ENCODE assay signal across 9 mouse cellular contexts in genomic region chr11:90387501-90388440, GRCm38 (mm10). TPM values are rescaled to one million over a fixed set of nuclear protein-coding genes. Genes with fewer than 3 reads are reported as not detected.
DNase-seq lines count a peak whose midpoint lies in the region; ATAC-seq and TF ChIP-seq lines count a peak whose summit lies in the region.
"Had no signal": no experiment of that assay in that cellular context is flagged by ENCODE, and none has a peak within 500 bp of the region (broad histone marks: within the 10 kb centered on the region; RNA-seq: fewer than 3 reads in every experiment).

No protein-coding gene starts in this region.

- 68% methylated on average over 32 of the region's 32 CpGs for WGBS in kidney, adult 2 months
- 48% methylated on average over 32 of the region's 32 CpGs for WGBS in hindbrain, embryonic 15.5 days
- 47% methylated on average over 32 of the region's 32 CpGs for WGBS in neural tube, embryonic 13.5 days

- no peaks in the 10 kb centered on the region for H3K27me3 ChIP-seq in kidney, adult 2 months (replicated peaks; ENCODE audit: control insufficient read depth, insufficient read depth, low read length)
- H3K27me3 ChIP-seq in hindbrain, embryonic 15.5 days, result peaks cover 19% of the 10 kb centered on the region
- peaks cover 73% of the 10 kb centered on the region for H3K27me3 ChIP-seq in neural tube, embryonic 13.5 days

- no peak for ATAC-seq in hindbrain, embryonic 15.5 days (ENCODE audit: low FRiP score, low read depth)
- no peak for ATAC-seq in neural tube, embryonic 13.5 days (ENCODE audit: low read depth)
- ATAC-seq: Patski had no signal

- peak overlapping the region; percentile 28; the same call in 1 of the 2 replicates for H3K4me3 ChIP-seq in kidney, adult 2 months (ENCODE audit: insufficient read depth, low read depth, low read length)
- peak overlapping the region; percentile 16; the same call in 1 of the 2 replicates for H3K4me3 ChIP-seq in brown adipose tissue, adult 24 weeks (ENCODE audit: insufficient read depth, low read depth, low read length)
- peak overlapping the region; percentile 68 for H3K4me3 ChIP-seq in hindbrain, embryonic 15.5 days
- peak overlapping the region; percentile 53; the same call in 1 of the 2 replicates for H3K4me3 ChIP-seq in neural tube, embryonic 13.5 days

- H3K27ac ChIP-seq in kidney, adult 2 months (ENCODE audit: insufficient read depth, low read depth, low read length), result no peak overlapping the region
- no peak overlapping the region for H3K27ac ChIP-seq in brown adipose tissue, adult 24 weeks (replicated peaks; ENCODE audit: low read depth, low read length)
- no peak overlapping the region for H3K27ac ChIP-seq in hindbrain, embryonic 15.5 days (replicated peaks)
- no peak overlapping the region for H3K27ac ChIP-seq in neural tube, embryonic 13.5 days (replicated peaks)

- no peak overlapping the region for H3K9ac ChIP-seq in hindbrain, embryonic 15.5 days
- no peak overlapping the region for H3K9ac ChIP-seq in neural tube, embryonic 13.5 days

- no peaks in the 10 kb centered on the region for H3K9me3 ChIP-seq in hindbrain, embryonic 15.5 days
- H3K9me3 ChIP-seq in neural tube, embryonic 13.5 days, result no peaks in the 10 kb centered on the region

- DNase-seq in kidney, adult 2 months, result no peak
- no peak for DNase-seq in kidney, postnatal 14 days
- no peak for DNase-seq in adrenal gland, postnatal 14 days
- DNase-seq in cerebellum, adult 8-10 months, result no peak
- no peak for DNase-seq in urinary bladder, postnatal 36 days (ENCODE audit: low spot score in 2 of 2)

- TF ChIP-seq CTCF in kidney, adult 2 months (conservative IDR thresholded peaks at IDR 0.05; ENCODE audit: insufficient read depth, insufficient read length, low read depth, low read length), result no peak

- peak overlapping the region; percentile 100 for H3K4me2 ChIP-seq in hindbrain, embryonic 15.5 days
- H3K4me2 ChIP-seq in neural tube, embryonic 13.5 days, result peak overlapping the region; percentile 96

- H3K36me3 ChIP-seq in kidney, adult 2 months (ENCODE audit: control insufficient read depth, insufficient read depth, low read length), result peaks cover 2% of the 10 kb centered on the region; the same call in 1 of the 2 replicates
- no peaks in the 10 kb centered on the region for H3K36me3 ChIP-seq in hindbrain, embryonic 15.5 days
- no peaks in the 10 kb centered on the region for H3K36me3 ChIP-seq in neural tube, embryonic 13.5 days

- TF ChIP-seq POLR2A in kidney, adult 2 months (IDR thresholded peaks at IDR 0.05; ENCODE audit: low read depth, low read length), result no peak

- peaks cover 11% of the 10 kb centered on the region; the same call in 1 of the 2 replicates for H3K4me1 ChIP-seq in kidney, adult 2 months (ENCODE audit: control insufficient read depth, insufficient read depth, low read length)
- peaks cover 9% of the 10 kb centered on the region for H3K4me1 ChIP-seq in brown adipose tissue, adult 24 weeks (ENCODE audit: control insufficient read depth, insufficient read depth, insufficient read length, low read length)
- peaks cover 28% of the 10 kb centered on the region for H3K4me1 ChIP-seq in hindbrain, embryonic 15.5 days (replicated peaks)
- peaks cover 29% of the 10 kb centered on the region for H3K4me1 ChIP-seq in neural tube, embryonic 13.5 days (replicated peaks)

RNA-seq across cellular contexts. Expression of gene Hlf, which starts 2.9 kb away (rescaled TPM):
- polyA plus RNA-seq in kidney, adult 2 months (2012; rRNA removed), result 36.5 and 39.7 TPM in 2 replicates
- 12.9 and 32.9 TPM in 2 replicates for polyA plus RNA-seq in brown adipose tissue, adult 24 weeks (2012; ENCODE audit: insufficient read depth, insufficient read length, missing spikeins)
- polyA plus RNA-seq in hindbrain, embryonic 15.5 days (2015; fragmentation: Nextera tagmentation; extraction: Ambion mirVana), result 5.2 and 6.3 TPM in 2 replicates
- 3.3 TPM in 2 replicates for polyA plus RNA-seq in neural tube, embryonic 13.5 days (2015; fragmentation: Nextera tagmentation; extraction: Ambion mirVana)
- total RNA-seq in adrenal gland, postnatal 14 days (2021), result 28.2 and 29.1 TPM in 2 replicates

Comparison
In these comparisons a context has a peak if more than half of its experiments do, and no peak if none do; other contexts are left out.
1. H3K4me3 ChIP-seq: peak in every context shown above with its lines; median percentile 68 in hindbrain, embryonic 15.5 days; 53 in neural tube, embryonic 13.5 days; 28 in kidney, adult 2 months; 16 in brown adipose tissue, adult 24 weeks.